ENCODE assay signal across 17 mouse cellular contexts in genomic region chr4:82872121-82872520, GRCm38 (mm10). TPM values are rescaled to one million over a fixed set of nuclear protein-coding genes. Genes with fewer than 3 reads are reported as not detected.
"Had no signal": no experiment of that assay in that cellular context is flagged by ENCODE, and none has a peak within 500 bp of the region (broad histone marks: within the 10 kb centered on the region; RNA-seq: fewer than 3 reads in every experiment).

No protein-coding gene starts in this region.

- H3K27me3 ChIP-seq: liver, embryonic 12.5 days; lung, embryonic 15.5 days had no signal

- H3K4me3 ChIP-seq: liver, embryonic 12.5 days; lung, embryonic 15.5 days had no signal

- H3K36me3 ChIP-seq: liver, embryonic 12.5 days; lung, embryonic 15.5 days had no signal

- H3K9me3 ChIP-seq: liver, embryonic 12.5 days; lung, embryonic 15.5 days had no signal

- H3K4me1 ChIP-seq: liver, embryonic 12.5 days had no signal

- DNase-seq: kidney, adult 11 months; kidney, adult 9 months; kidney, postnatal 36 days; layer of hippocampus, adult 9-11 months; right cerebral cortex, postnatal 14 days; thymus, adult 2 months; thymus, postnatal 25 days had no signal

- H3K27ac ChIP-seq: kidney, postnatal 0 days; liver, embryonic 12.5 days had no signal

- ATAC-seq: liver, embryonic 12.5 days had no signal

- H3K4me2 ChIP-seq: liver, embryonic 12.5 days; lung, embryonic 15.5 days had no signal

- H3K9ac ChIP-seq: liver, embryonic 12.5 days; lung, embryonic 15.5 days had no signal

RNA-seq across cellular contexts. Expression of gene Cer1, which starts 12.8 kb away (rescaled TPM):
- total RNA-seq: layer of hippocampus, adult 18-20 months; midbrain, postnatal 0 days had no signal
- polyA plus RNA-seq: kidney, postnatal 0 days; liver, embryonic 12.5 days; liver, embryonic 16.5 days; midbrain, postnatal 0 days; neural tube, embryonic 14.5 days; spleen, adult 2 months; testis, adult 2 months; thymus, adult 2 months; urinary bladder, adult 2 months had no signal
